Mouse (Mus musculus) ES-E14 (cell line): ENCODE results near the gene Mymk.

Experiments
- CHD2 ChIP-seq: IDR thresholded peaks from 2 replicates; pipeline ENCODE4 v1.6.1; 2014; ENCODE audit warnings: mild to moderate bottlenecking, low read depth, low read length, inconsistent platforms
- HCFC1 ChIP-seq: IDR thresholded peaks from 2 replicates; pipeline ENCODE4 v1.6.1; 2012; ENCODE audit warnings: low read length, inconsistent platforms, borderline replicate concordance; ENCODE audit not compliant: insufficient read depth
- MAFK ChIP-seq: IDR thresholded peaks from 2 replicates; pipeline ENCODE4 v1.6.1; 2014; ENCODE audit warnings: mild to moderate bottlenecking, low read depth, low read length, inconsistent platforms; ENCODE audit not compliant: insufficient read depth
- ZC3H11A ChIP-seq: IDR thresholded peaks from 2 replicates; pipeline ENCODE4 v1.6.1; 2012; ENCODE audit warnings: low read depth, mild to moderate bottlenecking, inconsistent platforms, low read length, borderline replicate concordance

DNA sequence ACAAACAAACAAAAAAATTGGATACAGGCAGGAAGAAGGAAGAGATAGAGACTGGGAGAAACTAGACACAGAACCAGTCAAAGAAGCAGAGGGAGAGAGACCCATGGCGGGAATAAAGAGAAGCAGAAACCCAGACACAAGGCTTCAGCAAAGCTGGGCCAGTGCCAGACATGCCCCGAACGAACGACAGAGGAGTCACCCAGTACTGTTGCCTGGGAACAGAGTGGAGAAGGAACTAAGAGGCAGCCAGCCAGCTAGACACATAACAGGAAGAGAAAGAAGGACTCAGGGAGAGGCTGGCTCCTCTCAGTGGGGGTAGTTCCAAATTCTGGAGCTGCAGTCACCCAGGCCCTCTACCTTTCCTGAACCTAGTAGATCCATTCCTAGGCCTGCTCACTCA, 842 bp downstream of the Mymk start:
- no peak for TF ChIP-seq HCFC1
- TF ChIP-seq ZC3H11A: no peak
- TF ChIP-seq CHD2: no peak
- no peak for TF ChIP-seq MAFK
